Mouse (Mus musculus) testis, adult 2 months (tissue): Measurements from ENCODE around the gene Mdga1.

Source experiments
- CTCF ChIP-seq: fragments of 200-500 bp; IDR thresholded peaks from 2 replicates; pipeline ENCODE4 v1.5.1; 2012; ENCODE audit warnings: low read depth, mild to moderate bottlenecking, inconsistent platforms, low read length, moderate library complexity; ENCODE audit not compliant: control insufficient read depth, insufficient read depth, insufficient replicate concordance
- POLR2A ChIP-seq: fragments of 200-500 bp; IDR thresholded peaks from 2 replicates; pipeline ENCODE4 v1.6.1; 2012; ENCODE audit warnings: low read depth, mild to moderate bottlenecking, inconsistent platforms, low read length, moderate library complexity; ENCODE audit not compliant: control insufficient read depth

- TF ChIP-seq CTCF (peak; percentile 57; the same call in 1 of the 2 replicates), POLR2A (no peak)
These were observed 185.1 kb downstream of the Mdga1 start for GRCm38 (mm10) chr17:29784820-29785219.
